Mouse (Mus musculus) liver, embryonic 14.5 days (tissue): ENCODE data around the gene Ehbp1. TPM values are rescaled to one million over a fixed set of nuclear protein-coding genes. Genes with fewer than 3 reads are reported as not detected.

ENCODE experiments used
- ATAC-seq: fragments of 200-750 bp; cut with Nextera tagmentation; 2 replicates; pipeline ENCODE4 v1.8.0; 2017; ENCODE audit warnings: moderate number of reproducible peaks, mild to moderate bottlenecking, moderate library complexity; ENCODE audit not compliant: insufficient read depth
- DNase-seq, 3 experiments: peaks; one replicate each; pipeline ENCODE4 v3.0.0-alpha.2; 2012 to 2013; ENCODE audit warnings: low read depth in 3 of 3, low spot score in 3 of 3
- H3K27ac ChIP-seq: fragments of 300-500 bp; sonication (generic); 2 replicates; pipeline ENCODE4 v1.5.1; 2014; ENCODE audit warnings: moderate library complexity, mild to moderate bottlenecking, control low read depth, inconsistent platforms
- H3K27me3 ChIP-seq: fragments of 300-500 bp; sonication (generic); 2 replicates; pipeline ENCODE4 v1.6.1; 2014; ENCODE audit warnings: mild to moderate bottlenecking, low read length, moderate library complexity; ENCODE audit not compliant: control insufficient read depth, insufficient read depth
- H3K36me3 ChIP-seq: fragments of 300-500 bp; sonication (generic); replicated peaks from 2 replicates; pipeline ENCODE4 v1.6.1; 2014; ENCODE audit warnings: low read depth; ENCODE audit not compliant: control insufficient read depth, insufficient read depth
- H3K4me1 ChIP-seq, 2 experiments: fragments of 200-500 bp in 1 of 2; fragments of 300-500 bp in 1 of 2; sonication (generic) in 1 of 2; replicated peaks; 2 replicates each; pipeline ENCODE4 v1.6.1; 2012 to 2014; ENCODE audit warnings: antibody characterized with exemption in 1 of 2, inconsistent platforms in 1 of 2, low read length in 1 of 2; ENCODE audit not compliant: control insufficient read depth in 2 of 2, insufficient read depth in 2 of 2
- H3K4me2 ChIP-seq: fragments of 300-500 bp; sonication (generic); 2 replicates; pipeline ENCODE4 v1.6.1; 2014; ENCODE audit warnings: low read depth, mild to moderate bottlenecking, control low read depth, moderate library complexity
- H3K4me3 ChIP-seq, 2 experiments: fragments of 200-500 bp in 1 of 2; fragments of 300-500 bp in 1 of 2; sonication (generic) in 1 of 2; 2 replicates each; pipeline ENCODE4 v1.5.1; 2012 to 2014; ENCODE audit warnings: low read depth in 2 of 2, low read length in 2 of 2, mild to moderate bottlenecking in 2 of 2, control low read depth in 1 of 2, inconsistent platforms in 1 of 2, moderate library complexity in 1 of 2; ENCODE audit not compliant: insufficient read depth in 1 of 2
- H3K9ac ChIP-seq: fragments of 300-500 bp; sonication (generic); replicated peaks from 2 replicates; pipeline ENCODE4 v1.6.1; 2014; ENCODE audit warnings: mild to moderate bottlenecking, control low read depth, moderate library complexity
- H3K9me3 ChIP-seq: fragments of 300-500 bp; sonication (generic); 2 replicates; pipeline ENCODE4 v1.6.1; 2016; ENCODE audit warnings: low read length, mixed read lengths; ENCODE audit not compliant: control insufficient read depth
- CTCF ChIP-seq: IDR thresholded peaks from 2 replicates; pipeline ENCODE4 v1.5.1; 2016; ENCODE audit warnings: antibody characterized with exemption, low read depth, control low read depth
- EP300 ChIP-seq: IDR thresholded peaks from 2 replicates; pipeline ENCODE4 v1.6.1; 2016; ENCODE audit warnings: antibody characterized with exemption, low read depth
- WGBS: fragments of 180-500 bp; shearing (Covaris S2); extraction: QIAGEN DNeasy Blood & Tissue Kit; methylation state at CpG from one replicate; pipeline ENCODE4 v1.1.7; 2014; ENCODE audit not compliant: insufficient replicate concordance; 5-methylcytosine and 5-hydroxymethylcytosine counted together
- polyA plus RNA-seq, 2 experiments: library from polyadenylated mRNA; depleted of rRNA in 1 of 2; stranded (reverse) in 1 of 2; unstranded in 1 of 2; fragments of >200 nt; fragmentation: Nextera tagmentation in 1 of 2; extraction: Ambion mirVana in 1 of 2; gene quantifications; 2 replicates each; pipeline versions ENCODE4 v1.2.1 to v1.2.3; 2012 to 2014

Ehbp1 gene
- polyA plus RNA-seq, 2 experiments, result 1.7 to 3.3 TPM

DNA sequence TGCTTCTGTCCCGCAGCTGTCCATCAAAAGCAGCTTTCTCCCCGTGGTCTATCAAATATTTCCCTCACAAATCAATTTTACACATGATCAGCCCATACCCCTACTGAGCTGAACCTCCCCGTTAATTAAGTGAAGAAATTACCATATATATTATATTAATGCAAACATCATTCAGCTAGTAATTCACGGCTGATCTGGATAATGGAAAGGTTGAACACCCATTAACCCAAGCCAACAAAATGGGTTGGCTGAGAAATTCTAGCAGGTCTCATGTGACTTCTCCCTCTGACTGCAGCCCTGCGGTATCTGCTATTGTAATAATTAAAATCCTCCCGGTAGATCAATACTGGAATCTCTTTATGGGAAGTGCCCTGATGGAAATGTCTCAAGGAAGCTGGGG, 286.2 kb downstream of the Ehbp1 start:
- no peaks in the 10 kb centered on the region for H3K36me3 ChIP-seq
- H3K9ac ChIP-seq, result no peak overlapping the region
- 72% methylated on average over 6 of the region's 6 CpGs for WGBS
- H3K4me2 ChIP-seq, result no peak overlapping the region
- DNase-seq (no peak), ATAC-seq (no peak)
- no peak overlapping the region for H3K27ac ChIP-seq
- H3K9me3 ChIP-seq, result no peaks in the 10 kb centered on the region
- TF ChIP-seq EP300, result no peak
- no peak for TF ChIP-seq CTCF
- H3K4me1 ChIP-seq, result no peaks in the 10 kb centered on the region
- H3K27me3 ChIP-seq, result no peaks in the 10 kb centered on the region
- no peak overlapping the region for H3K4me3 ChIP-seq

GRCm38 (mm10) chr11:22053034-22053668, 288.9 kb downstream of the Ehbp1 start:
- TF ChIP-seq EP300 (peak; percentile 46), CTCF (no peak)
- H3K9ac ChIP-seq, result no peak overlapping the region
- ATAC-seq (no peak), DNase-seq (no peak)
- no peak overlapping the region for H3K4me2 ChIP-seq
- no peaks in the 10 kb centered on the region for H3K4me1 ChIP-seq
- H3K9me3 ChIP-seq, result no peaks in the 10 kb centered on the region
- H3K27ac ChIP-seq, result no peak overlapping the region
- no peak overlapping the region for H3K4me3 ChIP-seq
- H3K36me3 ChIP-seq, result no peaks in the 10 kb centered on the region
- 63% methylated on average over 10 of the region's 10 CpGs for WGBS
- H3K27me3 ChIP-seq, result no peaks in the 10 kb centered on the region

GRCm38 (mm10) chr11:22050864-22051263, 291.2 kb downstream of the Ehbp1 start:
- Histone ChIP-seq H3K27me3 (no peaks in the 10 kb centered on the region), H3K4me3 (no peak overlapping the region), H3K9me3 (no peaks in the 10 kb centered on the region), H3K4me1 (no peaks in the 10 kb centered on the region), H3K36me3 (no peaks in the 10 kb centered on the region), H3K27ac (no peak overlapping the region), H3K9ac (no peak overlapping the region), H3K4me2 (no peak overlapping the region)
- 72% methylated on average over 7 of the region's 7 CpGs for WGBS
- ATAC-seq (no peak), DNase-seq (no peak)
- TF ChIP-seq EP300, result no peak
- TF ChIP-seq CTCF, result no peak

DNA sequence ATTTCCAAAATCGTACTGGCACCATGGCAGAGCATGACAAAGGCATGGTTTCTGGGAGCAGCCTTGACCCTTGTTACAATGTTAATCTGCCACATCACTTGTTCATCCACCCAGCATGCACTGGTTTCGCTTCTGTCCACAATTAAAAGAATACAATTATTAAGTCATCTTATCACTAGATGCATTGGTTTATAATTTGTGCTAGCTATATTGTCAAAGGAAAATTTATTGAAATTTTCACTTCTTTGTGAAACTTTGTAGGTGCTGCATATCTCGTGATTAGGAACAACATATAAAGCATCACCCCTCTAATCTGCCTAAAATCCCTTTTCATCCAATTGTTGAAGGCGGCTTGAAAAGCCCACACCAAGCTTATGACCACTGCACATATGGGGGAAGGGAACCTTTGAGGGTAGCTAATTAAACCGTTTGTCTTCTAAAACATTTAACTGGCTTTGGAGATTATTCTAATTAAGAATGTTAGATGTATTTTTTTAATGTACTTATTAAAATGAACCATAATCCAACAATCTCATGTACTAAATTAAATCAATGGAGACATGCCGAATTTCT, 302.2 kb downstream of the Ehbp1 start:
- Histone ChIP-seq H3K27me3 (no peaks in the 10 kb centered on the region), H3K4me3 (no peak overlapping the region), H3K36me3 (no peaks in the 10 kb centered on the region), H3K9me3 (no peaks in the 10 kb centered on the region), H3K4me1 (no peaks in the 10 kb centered on the region), H3K27ac (no peak overlapping the region), H3K9ac (no peak overlapping the region), H3K4me2 (no peak overlapping the region)
- DNase-seq, result no peak
- ATAC-seq, result no peak
- TF ChIP-seq EP300 (no peak), CTCF (no peak)
- WGBS, result 64% methylated on average over 6 of the region's 6 CpGs

DNA sequence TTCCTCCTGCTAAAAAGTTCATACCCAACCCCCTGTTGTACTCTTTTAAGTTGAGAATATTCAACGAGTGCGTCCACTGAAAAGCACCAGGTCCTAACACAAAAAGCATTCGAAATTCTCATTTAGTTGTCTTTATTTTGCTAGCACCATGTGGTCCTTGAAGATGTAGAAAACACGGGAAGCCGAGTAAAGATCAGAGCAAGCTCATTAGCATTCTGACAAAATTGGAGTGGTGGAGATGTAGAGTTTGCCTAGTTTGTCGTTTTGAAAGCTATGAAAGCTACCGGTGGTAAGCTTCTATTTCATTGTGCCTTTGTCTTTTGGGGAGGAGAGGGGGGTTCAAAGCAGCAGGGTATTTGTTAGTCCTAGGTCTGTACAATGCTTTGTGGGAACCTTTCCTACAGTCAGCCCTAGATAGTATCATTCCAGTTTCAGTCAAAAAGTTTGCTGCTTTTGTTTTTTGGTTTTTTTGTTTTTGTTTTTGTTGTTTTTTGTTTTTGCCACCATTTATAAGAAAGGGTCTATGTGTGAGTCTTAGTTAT, 307.5 kb downstream of the Ehbp1 start:
- H3K9ac ChIP-seq, result no peak overlapping the region
- H3K4me2 ChIP-seq, result no peak overlapping the region
- H3K4me1 ChIP-seq, result no peaks in the 10 kb centered on the region
- DNase-seq (no peak), ATAC-seq (no peak)
- H3K36me3 ChIP-seq, result no peaks in the 10 kb centered on the region
- TF ChIP-seq CTCF, result no peak
- no peaks in the 10 kb centered on the region for H3K9me3 ChIP-seq
- H3K4me3 ChIP-seq, result no peak overlapping the region
- WGBS, result 52% methylated on average over 7 of the region's 7 CpGs
- no peak overlapping the region for H3K27ac ChIP-seq
- H3K27me3 ChIP-seq, result no peaks in the 10 kb centered on the region
